Mouse (Mus musculus) cerebellum, adult 18-20 months (tissue): Measurements from ENCODE around the gene Stk11.

ENCODE experiments used
- DNase-seq, 2 experiments: peaks; one replicate each; pipeline ENCODE4 v3.0.0; 2021

Stk11 gene

GRCm38 (mm10) chr10:80131952-80132350, 16.3 kb downstream of the Stk11 start:
- peak; percentile 14 to 35 for DNase-seq

- peak in 1 of 2 experiments; percentile 53 for DNase-seq
These were observed 17.7 kb downstream of the Stk11 start for GRCm38 (mm10) chr10:80133226-80133849.

GRCm38 (mm10) chr10:80134421-80134820, 18.8 kb downstream of the Stk11 start:
- DNase-seq, result no peak

- no peak for DNase-seq
These were observed 19.6 kb downstream of the Stk11 start for GRCm38 (mm10) chr10:80135161-80135560.

GRCm38 (mm10) chr10:80135641-80136040, 20.0 kb downstream of the Stk11 start:
- DNase-seq, result no peak

- no peak for DNase-seq
These were observed 20.8 kb downstream of the Stk11 start for GRCm38 (mm10) chr10:80136179-80136951.

GRCm38 (mm10) chr10:80136952-80137625, 21.5 kb downstream of the Stk11 start:
- peak in 1 of 2 experiments; percentile 57 for DNase-seq

- peak in 1 of 2 experiments; percentile 61 for DNase-seq
These were observed 22.3 kb downstream of the Stk11 start for GRCm38 (mm10) chr10:80137626-80138552.

GRCm38 (mm10) chr10:80138553-80139438, 23.2 kb downstream of the Stk11 start, which contains the start of gene Atp5d:
Atp5d (plus strand) TSS chr10:80138632.
- peak; percentile 78 to 84 for DNase-seq

- DNase-seq, result no peak
These were observed 23.8 kb downstream of the Stk11 start for GRCm38 (mm10) chr10:80139439-80139775.

- no peak for DNase-seq
These were observed 24.5 kb downstream of the Stk11 start for GRCm38 (mm10) chr10:80139975-80140665.

GRCm38 (mm10) chr10:80140666-80141035, 25.0 kb downstream of the Stk11 start, which contains the start of gene Cbarp:
Cbarp (minus strand) TSS chr10:80140835.
- no peak for DNase-seq

GRCm38 (mm10) chr10:80141243-80141642, 25.6 kb downstream of the Stk11 start:
- peak; percentile 98 to 99 for DNase-seq

GRCm38 (mm10) chr10:80141786-80142529, 26.4 kb downstream of the Stk11 start:
- DNase-seq, result peak; percentile 94 to 99

GRCm38 (mm10) chr10:80142530-80142925, 26.9 kb downstream of the Stk11 start:
- peak in 1 of 2 experiments; percentile 61 for DNase-seq

GRCm38 (mm10) chr10:80143664-80144063, 28.1 kb downstream of the Stk11 start:
- DNase-seq, result no peak

GRCm38 (mm10) chr10:80144159-80144558, 28.6 kb downstream of the Stk11 start:
- no peak for DNase-seq

- peak; percentile 81 to 87 for DNase-seq
These were observed 29.5 kb downstream of the Stk11 start for GRCm38 (mm10) chr10:80144864-80145838.

- peak; percentile 57 to 58 for DNase-seq
These were observed 30.3 kb downstream of the Stk11 start for GRCm38 (mm10) chr10:80145896-80146295.
